Mouse (Mus musculus): Measurements from ENCODE around the gene Tom1l2. TPM values are rescaled to one million over a fixed set of nuclear protein-coding genes. Genes with fewer than 3 reads are reported as not detected.

Gene Tom1l2
- total RNA-seq, 2 experiments from 2014 or later, result 4.8 to 9.0 TPM

DNA sequence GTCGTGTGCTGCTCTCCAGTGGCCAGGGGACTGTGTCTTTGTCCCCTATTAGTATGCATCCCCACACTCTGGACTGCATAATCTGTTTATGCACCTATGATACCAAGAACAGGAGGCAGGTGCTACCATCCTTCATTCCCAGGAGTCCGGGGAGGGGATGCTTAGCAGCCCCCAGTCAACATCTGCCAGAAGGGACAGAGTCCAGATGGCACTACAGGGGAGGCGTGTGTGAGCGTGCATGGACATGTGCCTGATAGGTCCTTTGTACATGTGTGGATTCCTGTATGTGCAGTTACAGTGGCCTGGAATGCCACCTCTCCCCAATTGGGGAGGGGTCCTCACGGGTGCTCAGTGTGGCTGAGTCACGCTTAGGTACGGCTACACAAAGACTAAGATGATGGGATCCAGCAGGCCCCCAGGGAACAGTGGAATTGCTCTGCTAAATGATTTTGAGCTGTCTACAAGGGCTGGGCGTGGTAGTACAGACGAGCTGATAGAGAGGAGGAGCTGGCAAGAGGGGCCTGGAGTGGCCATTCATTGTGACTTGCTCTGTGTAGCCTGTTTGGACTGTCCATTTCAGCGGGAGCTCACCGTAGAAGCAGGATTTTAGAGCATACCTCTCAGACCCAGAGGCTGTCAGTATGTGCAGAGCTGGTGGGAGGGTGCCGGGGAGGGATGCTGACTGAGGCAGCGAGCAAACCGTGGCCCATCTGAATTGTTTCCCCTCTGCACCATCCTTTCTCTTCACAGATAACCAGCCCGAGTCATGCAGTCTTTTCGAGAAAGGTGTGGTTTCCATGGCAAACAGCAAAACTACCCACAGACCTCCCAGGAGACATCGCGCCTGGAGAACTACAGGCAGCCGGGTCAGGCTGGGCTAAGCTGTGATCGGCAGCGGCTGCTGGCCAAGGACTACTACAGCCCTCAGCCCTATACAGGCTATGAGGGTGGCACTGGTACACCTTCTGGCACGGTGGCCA, 168.1 kb downstream of the Tom1l2 start:
- peak; percentile 15 for ATAC-seq (replicated peaks; ENCODE audit: poor library complexity)

DNA sequence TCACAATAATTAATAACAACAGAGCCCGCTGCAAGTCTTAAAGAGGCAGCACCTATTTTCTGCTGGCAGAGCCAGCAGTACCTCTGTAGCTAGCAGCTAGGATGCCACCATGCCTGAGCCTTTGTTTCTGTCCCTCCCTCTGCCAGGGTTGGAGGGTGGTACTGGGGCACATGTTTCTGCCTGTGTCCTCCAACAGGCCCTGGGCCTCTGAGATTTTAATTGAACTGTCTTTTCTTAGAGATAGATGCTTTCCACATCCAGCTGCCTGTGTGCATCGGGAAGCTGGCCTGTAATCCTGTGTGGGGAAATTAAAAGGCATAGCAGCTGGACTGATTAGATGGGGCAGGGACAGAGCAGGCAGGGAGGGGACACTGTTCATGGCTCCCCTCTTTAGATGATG, 170.0 kb downstream of the Tom1l2 start:
- no peak for ATAC-seq (replicated peaks; ENCODE audit: poor library complexity)

DNA sequence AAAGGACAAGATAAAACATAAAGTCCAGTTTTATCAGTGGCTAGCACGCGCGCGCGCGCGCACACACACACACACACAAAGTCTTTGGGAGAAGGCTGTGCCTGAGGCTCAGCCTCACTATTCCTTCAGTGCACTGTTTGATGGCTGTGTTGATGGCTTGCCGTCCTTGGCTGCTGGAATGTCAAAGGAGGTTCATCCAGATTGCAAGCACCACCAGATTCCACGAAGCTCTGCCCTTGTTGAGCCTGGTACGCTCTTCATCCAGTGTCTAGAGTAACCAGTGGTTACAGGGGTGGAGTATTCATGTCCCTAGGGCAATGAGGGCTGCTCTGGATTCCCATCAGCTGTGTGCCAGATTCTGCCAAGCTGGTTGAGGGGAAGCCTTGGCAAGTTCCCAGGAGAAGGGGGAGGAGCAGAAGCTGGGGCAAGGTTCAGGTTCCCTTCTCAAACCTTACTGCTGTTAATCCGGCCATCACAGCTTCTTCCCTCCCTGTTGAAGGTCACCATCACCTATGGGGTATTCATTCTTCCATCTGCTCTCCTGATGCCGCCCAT, 170.5 kb downstream of the Tom1l2 start:
- no peak for ATAC-seq (replicated peaks; ENCODE audit: poor library complexity)

DNA sequence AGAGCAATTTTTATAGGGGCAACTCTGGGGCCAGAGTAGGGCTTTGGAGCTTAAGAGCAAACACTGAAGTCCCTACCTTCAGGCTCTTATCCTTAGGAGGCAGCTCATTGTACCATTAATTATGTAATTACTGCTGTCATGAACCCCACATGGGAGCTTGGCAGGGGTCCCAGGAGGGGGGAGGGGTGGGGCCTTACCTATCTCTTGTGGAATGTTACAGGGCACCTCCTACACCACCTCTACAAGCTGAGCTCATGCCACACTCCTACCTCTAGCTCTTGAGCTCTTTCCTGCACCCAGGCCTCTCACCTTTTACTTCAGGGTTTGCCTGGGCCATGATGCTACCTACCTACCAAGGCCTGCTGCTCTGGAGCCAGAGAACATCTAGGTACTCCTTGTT, 174.2 kb downstream of the Tom1l2 start:
- no peak for ATAC-seq (replicated peaks; ENCODE audit: poor library complexity)

DNA sequence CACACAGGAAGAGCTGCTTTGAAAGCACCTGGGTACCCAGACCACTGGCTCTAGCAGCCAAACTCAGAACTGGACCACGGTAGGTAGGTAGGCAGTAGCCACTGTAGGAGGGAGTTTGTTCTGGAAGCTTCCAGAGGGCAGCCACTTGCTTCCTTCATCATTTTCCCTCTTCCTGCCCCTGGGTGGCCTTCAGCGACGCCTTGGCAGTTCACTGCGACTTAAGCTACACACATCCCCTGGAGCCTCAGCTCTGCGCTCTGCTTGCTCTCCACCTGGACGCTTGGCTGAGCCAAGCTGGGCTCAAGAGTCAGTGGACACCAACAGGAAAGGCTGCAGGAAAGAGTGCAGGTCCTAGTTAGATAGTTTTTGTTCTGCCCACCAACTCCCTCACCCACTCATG, 174.7 kb downstream of the Tom1l2 start:
- no peak for ATAC-seq (replicated peaks; ENCODE audit: poor library complexity)

DNA sequence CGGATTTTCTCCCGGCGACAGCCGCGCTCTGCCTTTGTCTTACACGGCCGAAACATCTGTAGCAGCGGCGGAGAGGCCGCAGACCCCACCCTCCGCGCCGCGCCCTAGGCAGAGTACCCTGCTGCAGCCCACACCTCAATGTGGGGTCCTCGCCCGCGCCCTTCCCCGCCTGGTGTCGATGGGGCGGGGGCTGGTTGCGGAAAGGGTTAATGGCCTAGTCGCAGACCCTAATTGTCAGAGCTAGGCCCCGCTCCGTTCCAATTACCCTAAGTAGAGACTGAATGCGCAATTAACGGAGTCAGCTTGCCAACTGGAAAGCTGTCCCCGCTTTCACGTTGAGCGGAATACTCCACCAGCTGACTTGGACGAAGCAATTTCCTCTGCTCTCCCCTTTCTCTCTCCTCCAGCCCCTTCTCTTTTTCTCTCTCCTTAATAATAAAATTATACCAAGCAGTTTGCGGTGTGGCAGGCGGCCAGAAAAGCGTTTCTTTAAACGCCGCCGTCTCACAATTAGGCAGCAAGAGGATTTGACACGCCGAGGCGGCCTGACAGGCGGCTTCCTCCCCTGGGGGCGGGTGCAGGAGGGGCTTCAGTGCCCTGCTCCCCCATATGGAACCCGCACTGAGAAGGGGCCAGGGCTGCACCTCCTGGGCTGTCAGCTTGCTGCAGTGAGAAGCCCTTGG, 175.6 kb downstream of the Tom1l2 start:
- ATAC-seq (replicated peaks; ENCODE audit: poor library complexity), result peak; percentile 8; the same call in 1 of the 2 replicates

Other genes starting within 250 kb of the Tom1l2 start
- gene Rai1, start 247.9 kb downstream of the Tom1l2 start, total RNA-seq (2015), result 26.8 and 35.7 TPM in 2 replicates
- gene Rai1, start 247.9 kb downstream of the Tom1l2 start, total RNA-seq (2017), result 10.8 and 11.7 TPM in 2 replicates
- gene Srebf1, start 130.3 kb downstream of the Tom1l2 start, total RNA-seq (2015), result 20.9 and 23.3 TPM in 2 replicates
- 20.6 and 29.3 TPM in 2 replicates for gene Srebf1, start 130.3 kb downstream of the Tom1l2 start, total RNA-seq (2017)
- 0.37 TPM in 1 of 2 replicates, not detected in the other for gene Drc3, start 424 bp upstream of the Tom1l2 start, total RNA-seq (2015)
- 0.24 and 4.3 TPM in 2 replicates for gene Drc3, start 424 bp upstream of the Tom1l2 start, total RNA-seq (2017)
- 26.4 and 32.7 TPM in 2 replicates for gene Gid4, start 64.2 kb upstream of the Tom1l2 start, total RNA-seq (2015)
- 28.6 and 35.4 TPM in 2 replicates for gene Gid4, start 64.2 kb upstream of the Tom1l2 start, total RNA-seq (2017)
- 24.4 and 25.4 TPM in 2 replicates for gene Atpaf2, start 65.6 kb upstream of the Tom1l2 start, total RNA-seq (2015)
- gene Atpaf2, start 65.6 kb upstream of the Tom1l2 start, total RNA-seq (2017), result 50.7 and 72.1 TPM in 2 replicates
- gene Drg2, start 101.7 kb upstream of the Tom1l2 start, total RNA-seq (2015), result 34.4 and 39.0 TPM in 2 replicates
- 57.7 and 58.8 TPM in 2 replicates for gene Drg2, start 101.7 kb upstream of the Tom1l2 start, total RNA-seq (2017)
- 0.02 TPM in 2 replicates for gene Myo15, start 116.4 kb upstream of the Tom1l2 start, total RNA-seq (2015)
- 0.07 TPM in 1 of 2 replicates, not detected in the other for gene Myo15, start 116.4 kb upstream of the Tom1l2 start, total RNA-seq (2017)
- 29.8 and 30.5 TPM in 2 replicates for gene Alkbh5, start 183.5 kb upstream of the Tom1l2 start, total RNA-seq (2015)
- 26.8 and 29.3 TPM in 2 replicates for gene Alkbh5, start 183.5 kb upstream of the Tom1l2 start, total RNA-seq (2017)

Measured in megakaryocyte progenitor cell, adult 5-6 weeks (primary cell).